Mouse (Mus musculus) small intestine, adult 2 months (tissue): ENCODE data around the gene Cdcp1.

Source experiments
- CTCF ChIP-seq: fragments of 200-500 bp; IDR thresholded peaks from 2 replicates; pipeline ENCODE4 v1.5.1; 2012; ENCODE audit warnings: low read depth, mild to moderate bottlenecking, control low read depth, inconsistent platforms, low read length, moderate library complexity, mixed read lengths; ENCODE audit not compliant: insufficient replicate concordance, insufficient read length; ENCODE audit errors: extremely low read depth
- POLR2A ChIP-seq: fragments of 200-500 bp; IDR thresholded peaks from 2 replicates; pipeline ENCODE4 v1.6.1; 2012; ENCODE audit warnings: low read depth, mild to moderate bottlenecking, control low read depth, inconsistent platforms, low read length, moderate library complexity

GRCm38 (mm10) chr9:123247992-123248391, 32.2 kb upstream of the Cdcp1 start:
- TF ChIP-seq CTCF (no peak), POLR2A (no peak)
